Mouse (Mus musculus) retina, postnatal 7 days (tissue): ENCODE results near the gene Plac8.

Experiments used
- DNase-seq: peaks from one replicate; pipeline ENCODE4 v3.0.0-alpha.2; 2012; ENCODE audit warnings: low read depth, low spot score

Plac8 gene

DNA sequence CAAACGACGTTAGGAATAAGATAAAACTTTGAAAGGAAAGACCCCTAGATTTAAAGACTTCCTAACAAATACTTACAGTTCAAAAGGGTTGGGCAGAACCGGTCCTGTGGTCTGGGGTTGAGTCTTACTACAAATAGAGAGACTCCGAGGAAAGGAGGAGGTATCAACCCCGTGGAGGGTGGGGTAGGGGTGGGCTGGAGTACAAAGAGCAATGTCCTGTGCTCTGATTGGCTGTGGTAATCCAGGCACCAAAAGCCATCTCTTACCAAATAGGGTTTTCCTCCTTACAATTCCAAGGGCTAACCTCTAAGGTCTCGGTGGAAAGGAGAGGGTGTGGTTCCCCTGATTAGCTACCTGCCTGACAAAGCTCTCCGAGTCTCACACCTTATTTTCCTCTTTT, at the start of gene Plac8:
Gene Plac8, minus strand, starts transcription at position 177 of the 400 bp plus-strand sequence.
- DNase-seq: no peak

DNA sequence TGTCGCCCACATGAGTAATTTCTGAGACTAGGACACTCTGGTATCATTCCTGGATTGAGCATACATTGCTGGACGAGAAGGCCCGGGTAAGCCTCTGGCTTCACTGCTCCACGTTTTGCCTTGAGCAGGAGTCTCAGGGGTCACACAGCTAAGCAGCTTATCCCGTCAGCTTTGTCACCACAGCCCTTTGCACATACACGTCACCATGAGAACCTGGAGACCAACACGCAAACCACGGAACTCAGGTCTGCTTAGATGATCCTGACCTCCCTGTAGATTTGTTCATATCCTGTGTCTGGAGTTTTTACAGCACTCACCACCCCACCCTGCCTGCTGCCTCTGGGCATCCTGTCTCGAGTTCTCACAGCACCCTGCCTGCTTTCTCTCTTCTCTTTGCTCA, 48.9 kb upstream of the Plac8 start:
- DNase-seq: peak; percentile 37

DNA sequence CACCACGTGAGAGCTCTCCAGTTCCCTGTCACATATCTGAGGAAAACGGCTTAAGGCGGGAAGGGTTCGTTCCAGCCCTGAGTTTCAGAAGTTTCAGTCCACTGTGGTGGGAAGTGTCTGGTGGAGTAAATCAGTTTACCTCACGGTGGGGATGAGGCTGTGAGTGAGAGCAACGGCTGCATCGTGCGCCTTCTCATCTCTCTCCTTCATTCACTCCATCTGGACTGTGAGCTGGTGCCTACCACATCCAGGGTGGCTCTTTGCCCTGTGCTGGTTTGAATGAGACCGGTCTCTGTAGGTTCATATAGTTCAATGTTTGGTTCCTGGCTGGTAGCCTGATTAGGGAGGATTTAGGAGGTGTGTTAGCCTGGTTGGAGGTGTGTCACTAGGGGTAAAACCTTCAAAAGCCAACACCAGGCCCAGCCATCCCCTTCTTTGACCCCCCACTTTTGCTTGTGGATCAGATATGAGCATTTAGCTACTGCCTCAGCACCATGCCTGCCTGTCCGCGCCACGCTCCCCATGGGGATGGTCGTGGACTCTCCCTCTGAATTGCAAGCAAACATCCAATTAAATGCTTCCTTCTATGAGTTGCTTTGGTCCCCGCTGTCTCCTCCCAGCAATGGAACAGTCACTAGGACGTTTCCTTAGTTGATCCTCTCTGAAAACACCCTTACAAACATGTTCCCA, 47.7 kb upstream of the Plac8 start:
- DNase-seq: no peak

DNA sequence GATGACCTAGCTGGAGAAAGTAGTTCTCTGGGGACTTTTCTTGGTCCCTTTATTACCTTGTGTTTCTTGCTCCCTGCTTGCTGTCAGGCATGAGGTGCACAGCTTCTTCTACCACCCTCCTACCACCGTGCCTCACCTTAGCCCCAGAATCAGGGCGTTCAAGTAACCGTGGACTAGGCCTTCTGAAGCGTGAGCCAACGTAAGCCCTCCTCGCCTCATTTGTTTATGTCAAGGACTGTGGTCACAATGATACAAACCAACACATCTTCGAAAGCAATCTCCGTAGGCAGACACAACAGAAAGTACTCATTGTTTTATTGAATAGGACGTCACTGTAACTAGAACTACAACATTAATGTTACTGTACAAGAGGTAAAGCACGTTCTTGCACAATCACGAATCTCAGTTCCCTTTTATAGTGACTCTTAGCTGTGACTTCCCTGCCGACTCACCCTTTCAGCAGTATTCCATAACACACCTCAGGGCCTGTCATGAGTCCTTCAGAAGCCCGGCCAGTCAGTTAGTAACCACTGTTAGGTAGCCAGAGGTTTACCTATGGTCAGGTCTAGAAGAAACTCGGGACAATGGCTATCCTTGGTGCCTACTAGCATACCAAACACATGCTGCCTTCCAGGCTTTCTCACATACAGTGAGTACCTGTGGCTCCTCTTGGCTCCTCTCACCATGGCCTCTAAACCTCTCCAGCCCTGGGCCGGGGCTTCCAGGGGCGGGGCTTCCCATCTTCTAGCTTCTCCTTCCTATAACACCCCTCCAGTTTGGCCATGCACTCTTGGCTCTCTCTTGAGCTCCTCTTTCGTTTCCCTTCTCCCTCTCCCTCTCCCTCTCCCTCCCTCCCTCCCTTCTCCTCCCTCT, 42.1 kb upstream of the Plac8 start:
- DNase-seq: no peak

- DNase-seq: no peak
Measured at GRCm38 (mm10) chr5:100607868-100608267, 35.8 kb upstream of the Plac8 start.

DNA sequence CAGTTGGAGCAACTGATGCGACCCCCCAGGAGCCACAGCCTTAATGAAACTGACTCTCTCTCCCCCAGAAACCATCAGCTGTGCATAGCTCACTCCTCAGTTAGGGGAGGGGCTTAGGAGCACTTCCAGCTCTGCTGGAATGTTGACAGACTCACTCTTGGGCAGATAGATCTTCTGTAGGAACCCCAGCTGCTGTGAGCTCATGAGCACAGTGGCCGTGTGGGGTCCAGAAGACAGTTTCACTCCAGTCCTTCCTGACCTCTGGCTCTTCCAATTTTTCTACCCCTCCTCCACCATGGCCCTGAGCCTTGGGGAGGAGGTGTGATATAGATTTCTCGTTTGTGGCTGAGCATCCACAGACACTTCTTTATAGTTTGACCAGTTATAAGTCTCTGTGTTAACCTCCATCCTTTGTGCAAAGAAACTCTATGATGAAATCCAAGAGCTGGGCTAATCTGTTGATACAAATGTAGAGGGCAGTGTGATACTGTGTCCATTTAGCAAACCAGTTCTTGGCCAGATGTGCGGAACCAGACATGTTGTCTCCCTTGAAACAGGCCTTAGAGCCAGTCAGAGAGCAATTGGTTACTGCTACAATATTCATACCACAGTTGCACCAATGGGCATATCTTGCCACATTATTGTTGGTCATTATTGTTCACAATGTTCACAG, 35.2 kb upstream of the Plac8 start:
- no peak for DNase-seq

- DNase-seq: no peak
Measured at GRCm38 (mm10) chr5:100605828-100606229, 33.8 kb upstream of the Plac8 start.

- DNase-seq: no peak
Measured at GRCm38 (mm10) chr5:100604061-100604460, 32.0 kb upstream of the Plac8 start.

GRCm38 (mm10) chr5:100601864-100602263, 29.8 kb upstream of the Plac8 start:
- DNase-seq: no peak

DNA sequence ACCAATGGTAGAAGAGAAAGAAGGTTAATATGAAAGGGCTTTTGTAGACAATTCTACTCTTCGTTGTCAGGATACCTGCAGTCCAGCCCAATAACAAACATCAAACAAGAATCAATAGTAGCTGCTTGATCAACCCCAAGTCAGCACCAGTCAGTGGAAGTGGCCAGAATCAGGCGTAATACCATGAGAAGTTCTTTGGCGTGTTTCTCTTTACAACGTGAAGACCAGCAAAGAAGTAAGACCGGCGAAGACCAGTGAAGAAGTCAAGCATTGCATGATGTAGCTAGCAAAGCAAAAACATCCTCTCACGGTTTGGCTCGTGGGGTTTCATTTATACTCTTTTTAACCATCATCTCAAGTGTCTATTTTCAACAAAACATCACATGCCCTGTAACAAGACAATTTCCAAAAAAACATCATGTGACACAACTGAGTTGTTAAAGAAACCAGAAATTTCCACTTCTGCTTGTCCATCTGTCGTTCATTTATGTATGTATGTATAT, 27.0 kb upstream of the Plac8 start:
- no peak for DNase-seq

DNA sequence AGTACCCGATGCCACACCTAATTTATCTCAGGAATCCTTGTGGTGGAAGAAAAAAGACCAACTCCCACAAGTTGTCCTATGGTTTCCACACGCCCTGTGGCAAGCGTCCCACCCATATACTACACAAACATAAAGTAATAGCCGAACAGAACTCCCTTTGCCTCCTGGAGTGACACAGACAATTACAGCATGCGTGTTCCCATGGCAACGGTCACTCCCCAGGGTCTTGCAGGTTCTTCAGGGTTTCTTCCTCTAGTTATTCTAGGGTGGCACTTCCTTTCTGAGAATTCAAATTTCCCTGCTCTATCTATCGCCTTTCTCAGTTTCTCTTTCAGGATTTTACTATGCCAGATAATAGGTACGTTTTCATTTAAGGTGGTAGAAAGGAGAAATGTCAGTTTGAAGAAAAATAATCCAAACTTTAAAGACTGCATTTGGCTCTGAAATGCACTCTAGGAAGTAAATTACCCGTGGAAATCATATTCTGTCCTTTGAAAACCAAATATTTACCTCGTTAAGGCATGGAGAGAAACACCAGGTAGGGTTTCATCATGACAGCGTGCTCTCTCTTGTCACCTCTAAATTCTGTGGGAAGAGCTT, 25.9 kb upstream of the Plac8 start:
- DNase-seq: no peak

GRCm38 (mm10) chr5:100595999-100596398, 24.0 kb upstream of the Plac8 start:
- no peak for DNase-seq

DNA sequence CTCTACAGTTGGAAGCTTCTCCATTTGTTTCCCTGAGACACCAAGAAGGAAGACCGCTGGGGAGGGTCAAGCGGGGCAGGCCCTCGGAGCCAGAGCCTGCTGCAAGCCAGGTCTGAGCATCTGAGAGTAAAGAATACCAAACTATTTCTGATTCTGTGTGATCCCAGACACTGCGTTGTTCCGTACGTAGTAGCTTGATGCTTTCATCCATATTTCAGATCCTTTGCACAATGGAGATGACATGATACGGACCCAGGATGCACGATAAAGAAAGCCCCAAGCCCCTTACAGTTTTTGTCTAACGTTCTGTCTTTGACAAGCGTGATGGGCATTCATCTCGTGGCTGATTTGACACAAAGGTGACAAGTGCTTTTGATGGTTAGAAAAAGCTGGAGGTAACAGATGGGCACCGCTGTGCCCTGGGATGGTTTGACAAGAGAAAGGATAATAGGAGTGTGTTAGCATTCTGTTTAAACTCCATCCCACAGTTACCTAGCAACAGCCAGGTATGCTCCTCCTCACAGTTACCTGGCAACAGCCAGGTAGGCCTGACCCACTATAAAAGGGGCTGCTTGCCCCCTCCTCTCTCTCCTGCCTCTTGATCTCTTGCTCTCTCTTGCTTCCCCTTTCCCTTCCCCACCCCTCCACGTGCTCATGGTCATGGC, 22.9 kb upstream of the Plac8 start:
- no peak for DNase-seq

DNA sequence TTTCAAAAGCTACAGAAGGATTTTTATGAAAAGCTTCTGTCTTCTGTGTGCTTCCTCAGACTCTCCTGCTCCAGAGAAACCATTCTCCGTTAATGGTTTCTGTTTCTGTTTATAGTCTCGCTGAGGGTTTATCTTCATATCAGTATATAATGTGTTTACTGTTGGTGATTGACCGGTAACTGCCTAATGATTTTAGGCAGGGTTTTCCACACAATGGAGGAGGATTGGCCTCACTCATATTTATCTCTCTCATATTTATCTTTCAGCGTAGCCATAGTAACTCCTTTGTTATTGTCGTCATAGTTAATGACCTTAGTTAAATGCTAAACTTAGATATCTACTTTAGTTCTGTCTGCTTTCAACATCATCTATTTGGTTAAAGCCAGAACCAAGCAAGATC, 18.5 kb upstream of the Plac8 start:
- DNase-seq: no peak

- DNase-seq: no peak
Measured at GRCm38 (mm10) chr5:100587626-100588025, 15.6 kb upstream of the Plac8 start.

GRCm38 (mm10) chr5:100587136-100587535, 15.1 kb upstream of the Plac8 start:
- no peak for DNase-seq

GRCm38 (mm10) chr5:100585657-100586056, 13.6 kb upstream of the Plac8 start:
- DNase-seq: no peak

DNA sequence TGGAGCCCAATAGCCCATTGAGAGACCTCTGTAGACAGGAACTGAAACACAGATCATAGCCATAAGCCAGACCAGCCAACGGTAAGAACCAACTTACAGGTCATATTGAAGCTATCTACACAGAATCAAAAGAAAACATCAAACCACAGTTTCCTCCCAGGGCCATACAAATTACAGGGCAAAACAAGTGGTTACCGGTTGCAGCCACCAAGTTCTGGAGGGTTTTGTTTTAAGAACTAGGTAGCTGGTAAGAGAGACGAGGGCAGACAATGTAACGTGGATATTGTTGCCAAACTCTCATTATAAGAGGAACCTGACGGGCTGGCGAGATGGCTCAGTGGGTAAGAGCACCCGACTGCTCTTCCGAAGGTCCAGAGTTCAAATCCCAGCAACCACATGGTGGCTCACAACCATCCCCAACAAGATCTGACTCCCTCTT, 13.2 kb upstream of the Plac8 start:
- DNase-seq: no peak

- DNase-seq: no peak
Measured at GRCm38 (mm10) chr5:100583066-100583465, 11.0 kb upstream of the Plac8 start.

DNA sequence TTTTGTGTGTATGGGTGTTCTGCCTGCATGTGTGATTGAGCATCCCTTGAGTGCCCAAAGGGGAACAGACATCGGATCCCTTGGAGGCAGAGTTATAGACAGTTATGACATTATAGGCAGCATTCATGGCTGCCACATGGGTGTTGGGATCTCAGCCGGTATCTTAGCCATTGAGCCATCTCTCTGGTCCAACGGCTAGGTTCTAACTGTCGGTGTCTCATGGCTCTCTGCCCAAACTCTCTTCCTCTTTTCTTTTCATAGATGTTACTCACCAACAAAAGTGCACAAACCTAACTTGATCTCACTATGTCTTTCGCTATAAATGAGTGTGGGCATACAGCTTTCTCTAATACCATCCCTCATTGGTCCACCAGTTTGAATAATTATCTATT, 10.4 kb upstream of the Plac8 start:
- no peak for DNase-seq
